Mouse (Mus musculus) embryonic facial prominence, embryonic 14.5 days (tissue): ENCODE measurements at regions not wholly inside any gene's neighbourhood (a gene's known extent, or its start where the extent isn't known, plus 50 kb on each side); places are given as distances from the start of the nearest gene placed in this dataset.

Experiments used
- ATAC-seq: fragments of 200-750 bp; cut with Nextera tagmentation; 2 replicates; pipeline ENCODE4 v1.8.0; 2017; ENCODE audit warnings: low read depth, moderate number of reproducible peaks, moderate TSS enrichment
- DNase-seq: peaks from one replicate; pipeline ENCODE4 v3.0.0-alpha.2; 2015; ENCODE audit warnings: low spot score
- H3K27ac ChIP-seq: fragments of 300-500 bp; sonication (generic); replicated peaks from 2 replicates; pipeline ENCODE4 v1.5.1; 2014; ENCODE audit warnings: low read depth, mild to moderate bottlenecking, low read length, moderate library complexity
- H3K27me3 ChIP-seq: fragments of 300-500 bp; sonication (generic); replicated peaks from 2 replicates; pipeline ENCODE4 v1.6.1; 2014; ENCODE audit warnings: low read length; ENCODE audit not compliant: control insufficient read depth, insufficient read depth
- H3K36me3 ChIP-seq: fragments of 300-500 bp; sonication (generic); 2 replicates; pipeline ENCODE4 v1.6.1; 2014; ENCODE audit warnings: low read length, mixed read lengths; ENCODE audit not compliant: control insufficient read depth, insufficient read depth
- H3K4me1 ChIP-seq: fragments of 300-500 bp; sonication (generic); 2 replicates; pipeline ENCODE4 v1.6.1; 2014; ENCODE audit warnings: antibody characterized with exemption, low read length; ENCODE audit not compliant: control insufficient read depth, insufficient read depth
- H3K4me2 ChIP-seq: fragments of 300-500 bp; sonication (generic); 2 replicates; pipeline ENCODE4 v1.6.1; 2014; ENCODE audit warnings: low read depth, mild to moderate bottlenecking, low read length, moderate library complexity, mixed read lengths
- H3K4me3 ChIP-seq: fragments of 300-500 bp; sonication (generic); 2 replicates; pipeline ENCODE4 v1.5.1; 2014; ENCODE audit warnings: low read depth, mild to moderate bottlenecking, low read length
- H3K9ac ChIP-seq: fragments of 300-500 bp; sonication (generic); 2 replicates; pipeline ENCODE4 v1.6.1; 2014; ENCODE audit warnings: low read depth, mild to moderate bottlenecking, low read length, moderate library complexity, mixed read lengths
- H3K9me3 ChIP-seq: fragments of 300-500 bp; sonication (generic); 2 replicates; pipeline ENCODE4 v1.6.1; 2016; ENCODE audit warnings: low read length; ENCODE audit not compliant: control insufficient read depth
- WGBS: fragments of 180-500 bp; shearing (Covaris S2); extraction: QIAGEN DNeasy Blood & Tissue Kit; methylation state at CpG from one replicate; pipeline ENCODE4 v1.1.7; 2014; 5-methylcytosine and 5-hydroxymethylcytosine counted together

GRCm38 (mm10) chr14:113566885-113567284 is 252.5 kb downstream of the Tpm3-rs7 start:
- DNase-seq, result no peak
- no peak overlapping the region for H3K4me3 ChIP-seq
- H3K27ac ChIP-seq, result no peak overlapping the region
- no peaks in the 10 kb centered on the region for H3K36me3 ChIP-seq
- no peaks in the 10 kb centered on the region for H3K4me1 ChIP-seq
- no peak overlapping the region for H3K4me2 ChIP-seq
- no peak for ATAC-seq
- WGBS, result 84% methylated on average over 1 of the region's 1 CpGs
- H3K27me3 ChIP-seq, result no peaks in the 10 kb centered on the region
- H3K9me3 ChIP-seq, result no peaks in the 10 kb centered on the region
- H3K9ac ChIP-seq, result no peak overlapping the region

GRCm38 (mm10) chr14:113590811-113591210 is 276.4 kb downstream of the Tpm3-rs7 start:
- Histone ChIP-seq H3K36me3 (no peaks in the 10 kb centered on the region), H3K4me1 (no peaks in the 10 kb centered on the region), H3K27me3 (no peaks in the 10 kb centered on the region), H3K4me2 (0 out of 2 replicates have a peak overlapping the region, but pooled peaks have one; percentile 12), H3K9me3 (no peaks in the 10 kb centered on the region), H3K27ac (no peak overlapping the region), H3K4me3 (no peak overlapping the region), H3K9ac (no peak overlapping the region)
- 45% methylated on average over 5 of the region's 5 CpGs for whole genome bisulfite sequencing
- DNase-seq, result peak; percentile 86
- ATAC-seq, result peak; percentile 86; the same call in 1 of the 2 replicates

GRCm38 (mm10) chr14:113627115-113627514 is 312.7 kb downstream of the Tpm3-rs7 start:
- WGBS, result 69% methylated on average over 2 of the region's 2 CpGs
- ATAC-seq, result no peak

GRCm38 (mm10) chr14:113651296-113651695 is 336.9 kb downstream of the Tpm3-rs7 start:
- H3K4me1 ChIP-seq, result no peaks in the 10 kb centered on the region
- no peak overlapping the region for H3K4me3 ChIP-seq
- H3K4me2 ChIP-seq, result no peak overlapping the region
- H3K27ac ChIP-seq, result no peak overlapping the region
- no peaks in the 10 kb centered on the region for H3K9me3 ChIP-seq
- no peaks in the 10 kb centered on the region for H3K27me3 ChIP-seq
- 61% methylated on average over 5 of the region's 5 CpGs for WGBS
- no peak for DNase-seq
- no peaks in the 10 kb centered on the region for H3K36me3 ChIP-seq
- no peak overlapping the region for H3K9ac ChIP-seq
- no peak for ATAC-seq

More at GRCm38 (mm10) chr14:113627115-113627514, 312.7 kb downstream of the Tpm3-rs7 start:
- H3K4me1 ChIP-seq, result no peaks in the 10 kb centered on the region
- no peak for DNase-seq
- no peaks in the 10 kb centered on the region for H3K27me3 ChIP-seq
- no peaks in the 10 kb centered on the region for H3K36me3 ChIP-seq
- no peak overlapping the region for H3K9ac ChIP-seq
- H3K9me3 ChIP-seq, result no peaks in the 10 kb centered on the region
- no peak overlapping the region for H3K4me3 ChIP-seq
- H3K27ac ChIP-seq, result no peak overlapping the region
- H3K4me2 ChIP-seq, result no peak overlapping the region

GRCm38 (mm10) chr14:113656864-113657263 is 342.5 kb downstream of the Tpm3-rs7 start:
- H3K4me1 ChIP-seq, result no peaks in the 10 kb centered on the region
- DNase-seq, result no peak
- peak; percentile 76; the same call in 1 of the 2 replicates for ATAC-seq
- H3K4me3 ChIP-seq, result no peak overlapping the region
- H3K9ac ChIP-seq, result no peak overlapping the region
- no peak overlapping the region for H3K4me2 ChIP-seq
- H3K9me3 ChIP-seq, result no peaks in the 10 kb centered on the region
- no peaks in the 10 kb centered on the region for H3K36me3 ChIP-seq
- 28% methylated on average over 1 of the region's 1 CpGs for WGBS
- no peaks in the 10 kb centered on the region for H3K27me3 ChIP-seq
- no peak overlapping the region for H3K27ac ChIP-seq

- H3K27me3 ChIP-seq, result no peaks in the 10 kb centered on the region
- WGBS, result 45% methylated on average over 1 of the region's 1 CpGs
- DNase-seq, result no peak
- no peaks in the 10 kb centered on the region for H3K9me3 ChIP-seq
- no peak overlapping the region for H3K27ac ChIP-seq
- no peaks in the 10 kb centered on the region for H3K4me1 ChIP-seq
- no peak overlapping the region for H3K4me2 ChIP-seq
- H3K4me3 ChIP-seq, result no peak overlapping the region
- no peak for ATAC-seq
- no peaks in the 10 kb centered on the region for H3K36me3 ChIP-seq
- H3K9ac ChIP-seq, result no peak overlapping the region
These were observed 354.3 kb downstream of the Tpm3-rs7 start for GRCm38 (mm10) chr14:113668660-113669059.

- H3K36me3 ChIP-seq, result no peaks in the 10 kb centered on the region
- no peak overlapping the region for H3K9ac ChIP-seq
- WGBS, result 42% methylated on average over 2 of the region's 2 CpGs
- H3K4me2 ChIP-seq, result no peak overlapping the region
- no peaks in the 10 kb centered on the region for H3K9me3 ChIP-seq
- peak; percentile 40 for DNase-seq
- ATAC-seq, result no peak
- H3K27me3 ChIP-seq, result no peaks in the 10 kb centered on the region
- no peak overlapping the region for H3K4me3 ChIP-seq
- no peaks in the 10 kb centered on the region for H3K4me1 ChIP-seq
- no peak overlapping the region for H3K27ac ChIP-seq
These were observed 355.0 kb downstream of the Tpm3-rs7 start for GRCm38 (mm10) chr14:113669386-113669785.

- DNase-seq (no peak), ATAC-seq (no peak)
- Histone ChIP-seq H3K4me3 (no peak overlapping the region), H3K9me3 (no peaks in the 10 kb centered on the region), H3K9ac (no peak overlapping the region), H3K36me3 (no peaks in the 10 kb centered on the region), H3K4me2 (no peak overlapping the region), H3K27me3 (no peaks in the 10 kb centered on the region), H3K4me1 (no peaks in the 10 kb centered on the region), H3K27ac (no peak overlapping the region)
- WGBS, result 41% methylated on average over 2 of the region's 2 CpGs
These were observed 396.5 kb downstream of the Tpm3-rs7 start for GRCm38 (mm10) chr14:113710953-113711352.
